Comparison of ENCODE assay signal across 9 mouse cellular contexts in the genomic region with DNA sequence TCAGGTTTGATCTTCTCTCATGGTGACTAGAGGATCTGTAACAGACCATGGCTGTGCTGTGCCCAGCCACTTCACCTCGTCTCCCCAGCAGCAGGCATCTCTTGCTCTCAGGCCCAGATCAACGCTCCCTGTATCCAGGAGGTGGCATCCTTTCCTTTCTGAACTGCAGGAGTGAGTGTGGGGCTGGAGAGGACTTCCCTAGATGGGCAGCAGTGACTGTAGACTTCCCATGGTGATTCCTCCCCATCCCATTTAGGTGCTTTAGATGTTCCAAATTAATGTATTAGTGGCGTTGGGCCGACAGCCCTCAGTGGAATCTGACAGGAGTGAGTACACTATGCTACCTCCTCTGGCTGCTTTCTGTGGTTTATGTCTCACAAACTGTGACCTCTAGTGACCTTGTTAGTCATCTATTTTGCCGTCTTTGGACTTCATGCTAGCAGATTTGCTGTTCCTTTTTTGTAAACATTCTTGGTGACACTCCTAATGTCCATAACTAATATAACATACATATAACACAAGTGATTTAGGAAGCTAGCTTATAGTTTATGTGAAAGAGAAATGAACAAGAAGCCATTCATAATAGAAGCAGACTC.
DNase-seq lines count a peak whose midpoint lies in the region; TF ChIP-seq lines count a peak whose summit lies in the region.
"Had no signal": no experiment of that assay in that cellular context is flagged by ENCODE, and none has a peak within 500 bp of the region (broad histone marks: within the 10 kb centered on the region; RNA-seq: fewer than 3 reads in every experiment).

No protein-coding gene starts in this region.

- H3K27ac ChIP-seq in layer of hippocampus, adult 2 months: peak overlapping the region; percentile 86
- peak overlapping the region; percentile 76; the same call in 1 of the 2 replicates for H3K27ac ChIP-seq in brown adipose tissue, adult 24 weeks (replicated peaks; ENCODE audit: low read depth, low read length)
- H3K27ac ChIP-seq in macrophage: peak overlapping the region; percentile 91
- H3K27ac ChIP-seq: hindbrain, embryonic 12.5 days had no signal

- peak; percentile 33 for DNase-seq in adrenal gland, adult 2 months
- DNase-seq in adrenal gland, adult 8-10 months: no peak
- no peak for DNase-seq in layer of hippocampus, adult 2 months (ENCODE audit: low spot score in 2 of 2)
- no peak for DNase-seq in layer of hippocampus, postnatal 14 days (ENCODE audit: low spot score in 2 of 2)
- DNase-seq in spleen, postnatal 10 days (ENCODE audit: low spot score in 2 of 2): no peak
- no peak for DNase-seq in spleen, postnatal 4 days (ENCODE audit: low spot score in 2 of 2)

- H3K4me1 ChIP-seq in brown adipose tissue, adult 24 weeks (ENCODE audit: control insufficient read depth, insufficient read depth, insufficient read length, low read length): 0 out of 2 replicates have a peak, but pooled peaks cover 2% of the 10 kb centered on the region

- H3K36me3 ChIP-seq in macrophage (ENCODE audit: inconsistent target): peaks cover 40% of the 10 kb centered on the region

- peak; percentile 68 for TF ChIP-seq CTCF in layer of hippocampus, adult 2 months (conservative IDR thresholded peaks at IDR 0.05)

- H3K4me3 ChIP-seq in layer of hippocampus, adult 2 months: no peak overlapping the region
- no peak overlapping the region for H3K4me3 ChIP-seq in brown adipose tissue, adult 24 weeks (ENCODE audit: insufficient read depth, low read depth, low read length)
- H3K4me3 ChIP-seq in macrophage (ENCODE audit: inconsistent target): no peak overlapping the region
- H3K4me3 ChIP-seq: hindbrain, embryonic 12.5 days had no signal

- H3K79me2 ChIP-seq in macrophage (ENCODE audit: inconsistent target): peaks cover 54% of the 10 kb centered on the region; the same call in 1 of the 2 replicates

- 37% methylated on average over 5 of the region's 5 CpGs for WGBS in macrophage (ENCODE audit: missing documents)
